Mouse (Mus musculus): ENCODE results near the gene Csnk2a1. TPM values are rescaled to one million over a fixed set of nuclear protein-coding genes. Genes with fewer than 3 reads are reported as not detected.

The Csnk2a1 gene
- polyA plus RNA-seq (2015; fragmentation: Nextera tagmentation; extraction: Ambion mirVana), result 40.5 and 43.1 TPM in 2 replicates

DNA sequence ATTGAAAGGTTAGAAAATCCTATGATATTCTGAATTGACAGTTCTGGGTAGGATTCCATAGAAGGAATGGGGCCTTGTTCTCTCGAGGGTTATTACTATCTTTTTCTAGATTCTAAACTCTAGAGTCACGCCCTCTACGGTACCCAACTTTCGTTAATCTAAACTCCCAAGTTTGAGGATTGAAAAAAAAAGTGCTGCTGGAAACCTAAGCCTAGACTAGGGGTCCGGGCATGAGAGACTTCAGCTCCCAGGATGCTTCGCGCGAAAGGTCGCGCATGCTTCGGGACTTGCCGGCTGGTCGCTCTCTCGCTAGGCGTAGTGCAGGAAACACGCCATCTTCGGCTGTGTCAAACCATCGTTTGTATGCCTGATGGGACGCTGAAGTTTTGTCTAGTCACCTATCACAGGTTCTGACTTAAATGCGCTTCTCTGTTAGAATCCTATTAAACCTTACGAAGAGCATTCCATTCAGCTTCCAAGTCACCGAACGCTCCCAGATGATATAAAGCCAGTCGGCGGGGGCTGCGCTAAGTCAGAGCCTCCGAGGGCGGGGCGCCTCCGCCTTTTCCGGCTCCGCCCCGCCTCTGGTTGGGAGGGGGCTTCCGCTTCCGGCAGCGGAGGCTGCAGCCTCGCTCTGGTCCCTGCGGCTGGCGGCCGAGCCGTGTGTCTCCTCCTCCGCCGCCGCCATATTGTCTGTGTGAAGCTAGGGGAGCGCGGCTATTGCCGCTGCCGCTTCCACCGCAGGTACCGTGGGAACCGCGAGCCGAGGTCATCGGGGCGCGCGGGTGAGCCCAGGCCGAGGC is at the start of gene Csnk2a1:
TSS of gene Csnk2a1 (plus strand) at position 592 of the 803 bp plus-strand sequence.
- H3K4me1 ChIP-seq (ENCODE audit: insufficient read depth), result peaks cover 21% of the 10 kb centered on the region
- DNase-seq, result peak; percentile 92
- peak within 1 kb of the TSS; percentile 96 for H3K9ac ChIP-seq (replicated peaks)
- WGBS (ENCODE audit: insufficient replicate concordance), result 2% methylated on average over 54 of the region's 58 CpGs
- no peaks in the 10 kb centered on the region for H3K27me3 ChIP-seq (ENCODE audit: insufficient read depth, low read length)
- peak; percentile 22; the same call in 1 of the 2 replicates for TF ChIP-seq EP300 (IDR thresholded peaks at IDR 0.05; ENCODE audit: low read depth)
- no peak for TF ChIP-seq CTCF (IDR thresholded peaks at IDR 0.05; ENCODE audit: low read depth)
- peak within 1 kb of the TSS; percentile 99 for H3K27ac ChIP-seq (ENCODE audit: low read depth)
- H3K4me3 ChIP-seq (ENCODE audit: low read depth, low read length), result peak within 1 kb of the TSS; percentile 95
- H3K4me2 ChIP-seq (ENCODE audit: low read depth, low read length), result peak within 1 kb of the TSS; percentile 75
- peak; percentile 95 for ATAC-seq
- no peaks in the 10 kb centered on the region for H3K9me3 ChIP-seq (ENCODE audit: low read length)
- H3K36me3 ChIP-seq (replicated peaks; ENCODE audit: insufficient read depth, low read length), result no peaks in the 10 kb centered on the region

DNA sequence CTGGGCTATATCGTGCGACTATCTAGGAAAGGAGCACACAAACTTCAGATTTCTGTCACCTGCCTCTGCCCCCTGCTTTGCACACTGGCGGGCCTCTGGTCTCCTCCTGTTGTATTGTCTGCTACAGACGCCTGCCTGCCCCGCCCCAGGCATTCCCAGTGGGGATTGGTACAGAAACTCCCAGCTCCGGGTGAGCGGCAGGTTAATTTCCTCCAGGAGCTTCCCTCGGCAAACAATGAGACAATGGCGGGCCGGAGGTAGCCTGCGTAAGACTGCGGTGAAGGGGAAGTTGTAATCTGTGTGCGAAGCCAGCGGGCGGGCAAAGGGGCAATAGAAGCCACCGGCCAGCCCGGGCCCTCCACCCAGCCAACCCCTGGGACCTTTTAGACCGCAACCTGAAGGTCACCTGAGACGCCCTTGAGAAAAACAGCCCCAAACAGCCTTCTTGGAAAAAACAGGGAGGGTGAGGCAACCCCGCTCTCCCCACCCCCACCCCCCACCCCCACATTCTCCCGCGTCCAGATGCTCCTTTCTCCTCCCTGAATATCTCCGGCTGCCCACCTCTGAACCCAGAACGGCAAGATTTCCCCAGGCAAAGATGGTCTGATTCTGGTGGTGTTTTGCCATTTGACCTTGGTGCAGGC is 49.4 kb upstream of the Csnk2a1 start:
- H3K9ac ChIP-seq (replicated peaks), result no peak overlapping the region

DNA sequence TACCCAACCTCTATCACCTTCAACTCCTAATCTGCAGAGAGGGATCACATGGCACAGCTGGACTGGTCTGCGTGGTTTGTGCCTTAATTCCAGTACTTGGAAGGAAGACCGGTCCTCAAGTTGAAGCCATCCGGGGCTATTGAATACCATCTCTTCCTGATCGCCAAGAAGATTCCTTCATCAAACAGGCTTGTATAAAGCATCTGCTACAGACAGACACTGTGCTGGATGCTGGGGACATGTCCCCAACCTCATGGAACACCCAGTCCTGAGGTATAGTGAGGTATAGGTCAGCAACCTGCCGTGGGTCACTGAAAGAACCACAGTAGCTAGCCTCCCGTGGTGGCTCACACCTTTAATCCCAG is 48.9 kb upstream of the Csnk2a1 start:
- Histone ChIP-seq H3K27ac (ENCODE audit: low read depth) (no peak overlapping the region), H3K27me3 (ENCODE audit: insufficient read depth, low read length) (peaks cover 5% of the 10 kb centered on the region; the same call in 1 of the 2 replicates), H3K4me2 (ENCODE audit: low read depth, low read length) (no peak overlapping the region), H3K9me3 (ENCODE audit: low read length) (no peaks in the 10 kb centered on the region), H3K4me1 (ENCODE audit: insufficient read depth) (no peaks in the 10 kb centered on the region), H3K9ac (replicated peaks) (no peak overlapping the region), H3K4me3 (ENCODE audit: low read depth, low read length) (no peak overlapping the region), H3K36me3 (replicated peaks; ENCODE audit: insufficient read depth, low read length) (no peaks in the 10 kb centered on the region)
- ATAC-seq (no peak), DNase-seq (no peak)
- 72% methylated on average over 6 of the region's 6 CpGs for WGBS (ENCODE audit: insufficient replicate concordance)
- TF ChIP-seq EP300 (IDR thresholded peaks at IDR 0.05; ENCODE audit: low read depth) (no peak), CTCF (IDR thresholded peaks at IDR 0.05; ENCODE audit: low read depth) (no peak)

More for the DNA sequence above, 49.4 kb upstream of the Csnk2a1 start:
- H3K36me3 ChIP-seq (replicated peaks; ENCODE audit: insufficient read depth, low read length), result no peaks in the 10 kb centered on the region
- no peak for DNase-seq
- TF ChIP-seq CTCF (IDR thresholded peaks at IDR 0.05; ENCODE audit: low read depth) (no peak), EP300 (IDR thresholded peaks at IDR 0.05; ENCODE audit: low read depth) (no peak)
- WGBS (ENCODE audit: insufficient replicate concordance), result 13% methylated on average over 24 of the region's 24 CpGs
- peaks cover 5% of the 10 kb centered on the region; the same call in 1 of the 2 replicates for H3K27me3 ChIP-seq (ENCODE audit: insufficient read depth, low read length)
- H3K4me2 ChIP-seq (ENCODE audit: low read depth, low read length), result 0 out of 2 replicates have a peak overlapping the region, but pooled peaks have one; percentile 8
- no peaks in the 10 kb centered on the region for H3K4me1 ChIP-seq (ENCODE audit: insufficient read depth)
- no peak overlapping the region for H3K27ac ChIP-seq (ENCODE audit: low read depth)
- no peak for ATAC-seq
- H3K4me3 ChIP-seq (ENCODE audit: low read depth, low read length), result no peak overlapping the region
- H3K9me3 ChIP-seq (ENCODE audit: low read length), result no peaks in the 10 kb centered on the region

DNA sequence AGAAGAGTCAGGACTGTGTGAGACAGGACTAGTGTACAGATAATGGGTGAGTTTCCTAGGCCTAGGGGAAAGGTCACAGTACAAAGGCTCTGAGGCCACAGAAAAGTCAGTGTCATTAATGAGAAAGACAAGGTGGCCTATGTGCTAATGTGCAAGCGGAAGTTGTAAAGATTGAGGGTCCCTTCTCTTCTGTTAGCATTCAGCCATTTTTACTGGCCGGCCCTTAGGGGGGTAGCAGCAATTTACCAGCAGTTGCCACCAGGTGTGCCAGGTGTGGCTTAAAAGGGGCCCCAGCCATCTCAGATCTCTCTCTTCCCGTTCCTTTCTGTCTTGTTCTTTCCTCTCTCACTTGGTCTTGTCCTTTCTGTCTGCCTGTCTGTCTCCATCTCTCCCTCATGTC is 48.3 kb upstream of the Csnk2a1 start:
- WGBS (ENCODE audit: insufficient replicate concordance), result 79% methylated on average over 3 of the region's 3 CpGs
- no peaks in the 10 kb centered on the region for H3K4me1 ChIP-seq (ENCODE audit: insufficient read depth)
- no peaks in the 10 kb centered on the region for H3K9me3 ChIP-seq (ENCODE audit: low read length)
- no peak overlapping the region for H3K9ac ChIP-seq (replicated peaks)
- no peak overlapping the region for H3K27ac ChIP-seq (ENCODE audit: low read depth)
- H3K27me3 ChIP-seq (ENCODE audit: insufficient read depth, low read length), result peaks cover 5% of the 10 kb centered on the region; the same call in 1 of the 2 replicates
- H3K4me3 ChIP-seq (ENCODE audit: low read depth, low read length), result no peak overlapping the region
- ATAC-seq, result no peak
- TF ChIP-seq CTCF (IDR thresholded peaks at IDR 0.05; ENCODE audit: low read depth), result no peak
- no peaks in the 10 kb centered on the region for H3K36me3 ChIP-seq (replicated peaks; ENCODE audit: insufficient read depth, low read length)
- DNase-seq, result no peak
- H3K4me2 ChIP-seq (ENCODE audit: low read depth, low read length), result no peak overlapping the region

DNA sequence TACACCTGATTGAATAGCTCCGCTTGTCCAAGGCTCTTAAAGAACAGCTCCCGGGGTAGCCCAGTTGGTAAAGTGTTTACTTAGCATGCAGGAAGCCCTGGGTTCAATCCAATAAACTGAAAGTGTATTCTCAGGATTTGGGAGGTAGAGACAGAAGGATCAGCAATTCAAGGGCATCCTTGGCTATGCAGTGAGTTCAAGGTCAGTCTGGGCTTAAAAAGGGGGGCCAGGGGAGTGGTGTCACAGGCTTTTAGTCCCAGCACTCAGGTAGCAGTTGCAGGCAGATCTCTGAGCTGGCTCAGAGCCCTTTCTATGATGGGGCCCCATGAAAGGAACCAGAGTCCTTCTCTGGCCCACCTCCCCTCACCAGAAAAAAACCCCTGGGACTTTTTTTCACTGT is 47.3 kb upstream of the Csnk2a1 start:
- no peak for DNase-seq
- Histone ChIP-seq H3K36me3 (replicated peaks; ENCODE audit: insufficient read depth, low read length) (no peaks in the 10 kb centered on the region), H3K27ac (ENCODE audit: low read depth) (no peak overlapping the region), H3K4me3 (ENCODE audit: low read depth, low read length) (no peak overlapping the region), H3K9me3 (ENCODE audit: low read length) (no peaks in the 10 kb centered on the region), H3K4me1 (ENCODE audit: insufficient read depth) (no peaks in the 10 kb centered on the region), H3K27me3 (ENCODE audit: insufficient read depth, low read length) (peaks cover 5% of the 10 kb centered on the region; the same call in 1 of the 2 replicates), H3K9ac (replicated peaks) (no peak overlapping the region), H3K4me2 (ENCODE audit: low read depth, low read length) (no peak overlapping the region)
- 63% methylated on average over 2 of the region's 2 CpGs for WGBS (ENCODE audit: insufficient replicate concordance)
- TF ChIP-seq EP300 (IDR thresholded peaks at IDR 0.05; ENCODE audit: low read depth) (no peak), CTCF (IDR thresholded peaks at IDR 0.05; ENCODE audit: low read depth) (no peak)
- ATAC-seq, result no peak

DNA sequence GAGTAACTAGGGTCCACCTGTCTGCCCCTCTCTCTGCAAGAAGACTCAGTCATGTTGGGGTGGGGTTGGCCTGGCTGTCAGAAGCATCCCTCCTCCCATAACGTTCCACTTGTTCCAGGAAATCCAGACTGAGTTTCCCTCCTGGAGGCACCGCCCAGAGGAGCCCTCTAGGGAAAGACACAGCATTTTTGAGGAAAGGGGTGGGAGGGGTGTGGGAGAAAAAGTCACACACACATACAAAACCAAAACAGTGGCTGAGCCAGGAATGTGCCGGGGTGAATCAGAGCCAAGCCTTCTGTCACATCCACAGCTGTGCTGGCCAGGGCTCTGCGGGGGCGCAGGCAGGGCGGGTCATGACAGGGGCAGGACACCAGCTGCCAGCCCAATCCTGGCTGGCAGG is 46.3 kb upstream of the Csnk2a1 start:
- Histone ChIP-seq H3K4me3 (ENCODE audit: low read depth, low read length) (no peak overlapping the region), H3K9me3 (ENCODE audit: low read length) (no peaks in the 10 kb centered on the region), H3K4me2 (ENCODE audit: low read depth, low read length) (no peak overlapping the region), H3K27ac (ENCODE audit: low read depth) (no peak overlapping the region), H3K9ac (replicated peaks) (no peak overlapping the region), H3K4me1 (ENCODE audit: insufficient read depth) (no peaks in the 10 kb centered on the region), H3K27me3 (ENCODE audit: insufficient read depth, low read length) (peaks cover 5% of the 10 kb centered on the region; the same call in 1 of the 2 replicates), H3K36me3 (replicated peaks; ENCODE audit: insufficient read depth, low read length) (no peaks in the 10 kb centered on the region)
- DNase-seq (no peak), ATAC-seq (no peak)
- no peak for TF ChIP-seq CTCF (IDR thresholded peaks at IDR 0.05; ENCODE audit: low read depth)
- TF ChIP-seq EP300 (IDR thresholded peaks at IDR 0.05; ENCODE audit: low read depth), result no peak
- 71% methylated on average over 6 of the region's 6 CpGs for WGBS (ENCODE audit: insufficient replicate concordance)
